Mouse (Mus musculus) hindbrain, embryonic 11.5 days (tissue): ENCODE data around the gene Rbbp4. TPM values are rescaled to one million over a fixed set of nuclear protein-coding genes. Genes with fewer than 3 reads are reported as not detected.

Experiments used
- ATAC-seq: fragments of 200-750 bp; cut with Nextera tagmentation; 2 replicates; pipeline ENCODE4 v1.8.0; 2017; ENCODE audit warnings: mild to moderate bottlenecking, moderate TSS enrichment, moderate library complexity; ENCODE audit not compliant: low FRiP score
- DNase-seq: peaks from one replicate; pipeline ENCODE4 v3.0.0-alpha.2; 2015; ENCODE audit warnings: low spot score
- H3K27ac ChIP-seq: fragments of 300-500 bp; sonication (generic); 2 replicates; pipeline ENCODE4 v1.5.1; 2014; ENCODE audit warnings: mild to moderate bottlenecking, low read depth, low read length
- H3K27me3 ChIP-seq: fragments of 300-500 bp; sonication (generic); 2 replicates; pipeline ENCODE4 v1.6.1; 2014; ENCODE audit warnings: mild to moderate bottlenecking, low read length, moderate library complexity, mixed read lengths; ENCODE audit not compliant: control insufficient read depth, insufficient read depth
- H3K36me3 ChIP-seq: fragments of 300-500 bp; sonication (generic); 2 replicates; pipeline ENCODE4 v1.6.1; 2014; ENCODE audit warnings: mild to moderate bottlenecking, low read length, moderate library complexity, mixed read lengths; ENCODE audit not compliant: control insufficient read depth, insufficient read depth
- H3K4me1 ChIP-seq: fragments of 300-500 bp; sonication (generic); replicated peaks from 2 replicates; pipeline ENCODE4 v1.6.1; 2014; ENCODE audit warnings: low read length, mixed read lengths; ENCODE audit not compliant: control insufficient read depth, insufficient read depth
- H3K4me2 ChIP-seq: fragments of 300-500 bp; sonication (generic); replicated peaks from 2 replicates; pipeline ENCODE4 v1.6.1; 2014; ENCODE audit warnings: mild to moderate bottlenecking, low read depth, low read length
- H3K4me3 ChIP-seq: fragments of 300-500 bp; sonication (generic); 2 replicates; pipeline ENCODE4 v1.5.1; 2014; ENCODE audit warnings: low read depth, low read length
- H3K9ac ChIP-seq: fragments of 300-500 bp; sonication (generic); 2 replicates; pipeline ENCODE4 v1.6.1; 2014; ENCODE audit warnings: low read depth, low read length
- H3K9me3 ChIP-seq: fragments of 300-500 bp; sonication (generic); 2 replicates; pipeline ENCODE4 v1.6.1; 2016; ENCODE audit warnings: low read length; ENCODE audit not compliant: control insufficient read depth
- WGBS: fragments of 180-500 bp; shearing (Covaris S2); extraction: QIAGEN DNeasy Blood & Tissue Kit; methylation state at CpG from one replicate; pipeline ENCODE4 v1.1.7; 2014; 5-methylcytosine and 5-hydroxymethylcytosine counted together
- polyA plus RNA-seq: library from polyadenylated mRNA; unstranded; fragments of >200 nt; fragmentation: Nextera tagmentation; extraction: Ambion mirVana; gene quantifications from 2 replicates; pipeline ENCODE4 v1.2.1, GENCODE M21; 2014

Gene Rbbp4
- polyA plus RNA-seq: 505 and 518 TPM in 2 replicates

GRCm38 (mm10) chr4:129335216-129336074 lies at the start of gene Rbbp4, which contains the start of gene Zbtb8os:
Rbbp4 (minus strand) TSS chr4:129335370.
Zbtb8os (plus strand) TSS chr4:129335695.
- Histone ChIP-seq H3K4me3 (peak within 1 kb of the TSS; percentile 89), H3K9me3 (no peaks in the 10 kb centered on the region), H3K9ac (peak within 1 kb of the TSS; percentile 98), H3K36me3 (no peaks in the 10 kb centered on the region), H3K4me2 (peak within 1 kb of the TSS; percentile 65), H3K27ac (peak within 1 kb of the TSS; percentile 98), H3K4me1 (peaks cover 11% of the 10 kb centered on the region), H3K27me3 (no peaks in the 10 kb centered on the region)
- ATAC-seq (peak; percentile 99), DNase-seq (peak; percentile 100)
- WGBS: under 1% methylated on average over 64 of the region's 73 CpGs

- ATAC-seq (no peak), DNase-seq (no peak)
- Histone ChIP-seq H3K36me3 (no peaks in the 10 kb centered on the region), H3K4me1 (0 out of 2 replicates have a peak, but pooled peaks cover 3% of the 10 kb centered on the region), H3K9me3 (no peaks in the 10 kb centered on the region), H3K27me3 (no peaks in the 10 kb centered on the region), H3K27ac (no peak overlapping the region), H3K4me2 (no peak overlapping the region), H3K4me3 (no peak overlapping the region), H3K9ac (no peak overlapping the region)
- WGBS: 46% methylated on average over 6 of the region's 6 CpGs
Measured at GRCm38 (mm10) chr4:129384440-129384839, 49.3 kb upstream of the Rbbp4 start.

- H3K27ac ChIP-seq: no peak overlapping the region
- WGBS: 88% methylated on average over 3 of the region's 3 CpGs
- DNase-seq: no peak
- no peaks in the 10 kb centered on the region for H3K36me3 ChIP-seq
- no peaks in the 10 kb centered on the region for H3K9me3 ChIP-seq
- no peak overlapping the region for H3K4me3 ChIP-seq
- no peak overlapping the region for H3K9ac ChIP-seq
- no peak for ATAC-seq
- H3K27me3 ChIP-seq: no peaks in the 10 kb centered on the region; the same call in 1 of the 2 replicates
- 0 out of 2 replicates have a peak, but pooled peaks cover 3% of the 10 kb centered on the region for H3K4me1 ChIP-seq
- no peak overlapping the region for H3K4me2 ChIP-seq
Measured at GRCm38 (mm10) chr4:129383586-129383985, 48.4 kb upstream of the Rbbp4 start.

- Histone ChIP-seq H3K36me3 (no peaks in the 10 kb centered on the region), H3K9me3 (no peaks in the 10 kb centered on the region), H3K27me3 (no peaks in the 10 kb centered on the region; the same call in 1 of the 2 replicates), H3K9ac (no peak overlapping the region), H3K4me3 (no peak overlapping the region), H3K4me2 (no peak overlapping the region), H3K27ac (no peak overlapping the region), H3K4me1 (no peaks in the 10 kb centered on the region)
- 92% methylated on average over 2 of the region's 2 CpGs for WGBS
- DNase-seq (no peak), ATAC-seq (no peak)
Measured at GRCm38 (mm10) chr4:129382488-129382887, 47.3 kb upstream of the Rbbp4 start.

- DNase-seq (no peak), ATAC-seq (no peak)
- Histone ChIP-seq H3K9ac (no peak overlapping the region), H3K36me3 (no peaks in the 10 kb centered on the region), H3K27me3 (no peaks in the 10 kb centered on the region; the same call in 1 of the 2 replicates), H3K4me2 (no peak overlapping the region), H3K4me1 (no peaks in the 10 kb centered on the region), H3K9me3 (no peaks in the 10 kb centered on the region), H3K27ac (no peak overlapping the region), H3K4me3 (no peak overlapping the region)
- WGBS: 91% methylated on average over 9 of the region's 9 CpGs
Measured at GRCm38 (mm10) chr4:129382029-129382428, 46.9 kb upstream of the Rbbp4 start.

GRCm38 (mm10) chr4:129381148-129381547 lies 46.0 kb upstream of the Rbbp4 start:
- Histone ChIP-seq H3K4me1 (no peaks in the 10 kb centered on the region), H3K9me3 (no peaks in the 10 kb centered on the region), H3K27me3 (no peaks in the 10 kb centered on the region; the same call in 1 of the 2 replicates), H3K27ac (no peak overlapping the region), H3K9ac (no peak overlapping the region), H3K4me3 (no peak overlapping the region), H3K4me2 (no peak overlapping the region), H3K36me3 (no peaks in the 10 kb centered on the region)
- WGBS: 76% methylated on average over 8 of the region's 8 CpGs
- DNase-seq (no peak), ATAC-seq (no peak)

GRCm38 (mm10) chr4:129379805-129380204 lies 44.6 kb upstream of the Rbbp4 start:
- no peak overlapping the region for H3K27ac ChIP-seq
- H3K36me3 ChIP-seq: no peaks in the 10 kb centered on the region
- ATAC-seq (no peak), DNase-seq (no peak)
- H3K9ac ChIP-seq: no peak overlapping the region
- no peaks in the 10 kb centered on the region; the same call in 1 of the 2 replicates for H3K27me3 ChIP-seq
- no peak overlapping the region for H3K4me3 ChIP-seq
- no peak overlapping the region for H3K4me2 ChIP-seq
- 78% methylated on average over 3 of the region's 3 CpGs for whole genome bisulfite sequencing
- H3K4me1 ChIP-seq: no peaks in the 10 kb centered on the region
- H3K9me3 ChIP-seq: no peaks in the 10 kb centered on the region

- H3K4me2 ChIP-seq: peak within 1 kb of the TSS; percentile 60
- ATAC-seq (peak; percentile 81; the same call in 1 of the 2 replicates), DNase-seq (peak; percentile 83)
- H3K36me3 ChIP-seq: no peaks in the 10 kb centered on the region
- H3K27me3 ChIP-seq: no peaks in the 10 kb centered on the region; the same call in 1 of the 2 replicates
- no peaks in the 10 kb centered on the region for H3K4me1 ChIP-seq
- H3K9ac ChIP-seq: peak within 1 kb of the TSS; percentile 84
- H3K27ac ChIP-seq: peak within 1 kb of the TSS; percentile 79
- 2% methylated on average over 57 of the region's 65 CpGs for WGBS
- no peaks in the 10 kb centered on the region for H3K9me3 ChIP-seq
- peak within 1 kb of the TSS; percentile 65 for H3K4me3 ChIP-seq
Measured at GRCm38 (mm10) chr4:129377601-129378390, 42.6 kb upstream of the Rbbp4 start, which contains the start of gene Zbtb8a. Zbtb8a (minus strand) TSS chr4:129378116.
